Mouse (Mus musculus): Measurements from ENCODE around the gene Hdac11. TPM values are rescaled to one million over a fixed set of nuclear protein-coding genes. Genes with fewer than 3 reads are reported as not detected.

The Hdac11 gene
- polyA plus RNA-seq, 1 experiment from 2014 or later, result 11.0 TPM

- ATAC-seq (replicated peaks; ENCODE audit: insufficient number of reproducible peaks, low FRiP score, low TSS enrichment, low read depth), result no peak
- Histone ChIP-seq H3K36me3 (replicated peaks; ENCODE audit: control insufficient read depth, insufficient read depth, low read depth, low read length) (no peaks in the 10 kb centered on the region), H3K4me2 (ENCODE audit: low read depth, low read length) (no peak overlapping the region), H3K27me3 (ENCODE audit: control insufficient read depth, insufficient read depth, low read length) (no peaks in the 10 kb centered on the region), H3K9me3 (replicated peaks; ENCODE audit: control insufficient read depth, low read length) (no peaks in the 10 kb centered on the region), H3K27ac (replicated peaks; ENCODE audit: low read depth, low read length) (no peak overlapping the region), H3K9ac (replicated peaks; ENCODE audit: low read length) (no peak overlapping the region), H3K4me3 (ENCODE audit: low read depth, low read length) (no peak overlapping the region), H3K4me1 (ENCODE audit: control insufficient read depth, insufficient read depth, low read length) (no peaks in the 10 kb centered on the region)
- no peak for DNase-seq (ENCODE audit: low spot score)
- 81% methylated on average over 3 of the region's 3 CpGs for WGBS
Observed at GRCm38 (mm10) chr6:91187871-91188270, 31.4 kb downstream of the Hdac11 start.

GRCm38 (mm10) chr6:91189971-91190370 lies 33.5 kb downstream of the Hdac11 start:
- WGBS, result 87% methylated on average over 6 of the region's 6 CpGs
- no peak for DNase-seq (ENCODE audit: low spot score)
- no peaks in the 10 kb centered on the region for H3K4me1 ChIP-seq (ENCODE audit: control insufficient read depth, insufficient read depth, low read length)
- H3K36me3 ChIP-seq (replicated peaks; ENCODE audit: control insufficient read depth, insufficient read depth, low read depth, low read length), result no peaks in the 10 kb centered on the region
- H3K4me2 ChIP-seq (ENCODE audit: low read depth, low read length), result no peak overlapping the region
- no peak overlapping the region for H3K27ac ChIP-seq (replicated peaks; ENCODE audit: low read depth, low read length)
- H3K9me3 ChIP-seq (replicated peaks; ENCODE audit: control insufficient read depth, low read length), result no peaks in the 10 kb centered on the region
- H3K9ac ChIP-seq (replicated peaks; ENCODE audit: low read length), result no peak overlapping the region
- no peaks in the 10 kb centered on the region for H3K27me3 ChIP-seq (ENCODE audit: control insufficient read depth, insufficient read depth, low read length)
- ATAC-seq (replicated peaks; ENCODE audit: insufficient number of reproducible peaks, low FRiP score, low TSS enrichment, low read depth), result no peak
- H3K4me3 ChIP-seq (ENCODE audit: low read depth, low read length), result no peak overlapping the region

- no peak for ATAC-seq (replicated peaks; ENCODE audit: insufficient number of reproducible peaks, low FRiP score, low TSS enrichment, low read depth)
- H3K4me3 ChIP-seq (ENCODE audit: low read depth, low read length), result no peak overlapping the region
- no peaks in the 10 kb centered on the region for H3K27me3 ChIP-seq (ENCODE audit: control insufficient read depth, insufficient read depth, low read length)
- H3K4me2 ChIP-seq (ENCODE audit: low read depth, low read length), result no peak overlapping the region
- no peaks in the 10 kb centered on the region for H3K4me1 ChIP-seq (ENCODE audit: control insufficient read depth, insufficient read depth, low read length)
- WGBS, result 47% methylated on average over 2 of the region's 2 CpGs
- H3K9me3 ChIP-seq (replicated peaks; ENCODE audit: control insufficient read depth, low read length), result no peaks in the 10 kb centered on the region
- H3K9ac ChIP-seq (replicated peaks; ENCODE audit: low read length), result no peak overlapping the region
- DNase-seq (ENCODE audit: low spot score), result no peak
- no peak overlapping the region for H3K27ac ChIP-seq (replicated peaks; ENCODE audit: low read depth, low read length)
- H3K36me3 ChIP-seq (replicated peaks; ENCODE audit: control insufficient read depth, insufficient read depth, low read depth, low read length), result no peaks in the 10 kb centered on the region
Observed at GRCm38 (mm10) chr6:91191465-91191864, 35.0 kb downstream of the Hdac11 start.

- Histone ChIP-seq H3K4me1 (ENCODE audit: control insufficient read depth, insufficient read depth, low read length) (no peaks in the 10 kb centered on the region), H3K27ac (replicated peaks; ENCODE audit: low read depth, low read length) (no peak overlapping the region), H3K9ac (replicated peaks; ENCODE audit: low read length) (no peak overlapping the region), H3K27me3 (ENCODE audit: control insufficient read depth, insufficient read depth, low read length) (no peaks in the 10 kb centered on the region), H3K4me2 (ENCODE audit: low read depth, low read length) (no peak overlapping the region), H3K9me3 (replicated peaks; ENCODE audit: control insufficient read depth, low read length) (no peaks in the 10 kb centered on the region), H3K4me3 (ENCODE audit: low read depth, low read length) (no peak overlapping the region), H3K36me3 (replicated peaks; ENCODE audit: control insufficient read depth, insufficient read depth, low read depth, low read length) (no peaks in the 10 kb centered on the region)
- DNase-seq (ENCODE audit: low spot score) (no peak), ATAC-seq (replicated peaks; ENCODE audit: insufficient number of reproducible peaks, low FRiP score, low TSS enrichment, low read depth) (no peak)
- WGBS, result 75% methylated on average over 3 of the region's 3 CpGs
Observed at GRCm38 (mm10) chr6:91192421-91192820, 36.0 kb downstream of the Hdac11 start.

- H3K9me3 ChIP-seq (replicated peaks; ENCODE audit: control insufficient read depth, low read length), result no peaks in the 10 kb centered on the region
- H3K36me3 ChIP-seq (replicated peaks; ENCODE audit: control insufficient read depth, insufficient read depth, low read depth, low read length), result no peaks in the 10 kb centered on the region
- ATAC-seq (replicated peaks; ENCODE audit: insufficient number of reproducible peaks, low FRiP score, low TSS enrichment, low read depth) (no peak), DNase-seq (ENCODE audit: low spot score) (no peak)
- no peak overlapping the region for H3K9ac ChIP-seq (replicated peaks; ENCODE audit: low read length)
- H3K27ac ChIP-seq (replicated peaks; ENCODE audit: low read depth, low read length), result no peak overlapping the region
- no peaks in the 10 kb centered on the region for H3K27me3 ChIP-seq (ENCODE audit: control insufficient read depth, insufficient read depth, low read length)
- H3K4me2 ChIP-seq (ENCODE audit: low read depth, low read length), result no peak overlapping the region
- H3K4me1 ChIP-seq (ENCODE audit: control insufficient read depth, insufficient read depth, low read length), result no peaks in the 10 kb centered on the region
- H3K4me3 ChIP-seq (ENCODE audit: low read depth, low read length), result no peak overlapping the region
- WGBS, result 39% methylated on average over 1 of the region's 1 CpGs
Observed at GRCm38 (mm10) chr6:91192851-91193545, 36.5 kb downstream of the Hdac11 start.

GRCm38 (mm10) chr6:91198456-91198855 lies 42.0 kb downstream of the Hdac11 start:
- Histone ChIP-seq H3K4me1 (ENCODE audit: control insufficient read depth, insufficient read depth, low read length) (peaks cover 10% of the 10 kb centered on the region), H3K27me3 (ENCODE audit: control insufficient read depth, insufficient read depth, low read length) (no peaks in the 10 kb centered on the region), H3K4me3 (ENCODE audit: low read depth, low read length) (no peak overlapping the region), H3K4me2 (ENCODE audit: low read depth, low read length) (no peak overlapping the region), H3K27ac (replicated peaks; ENCODE audit: low read depth, low read length) (no peak overlapping the region), H3K9me3 (replicated peaks; ENCODE audit: control insufficient read depth, low read length) (no peaks in the 10 kb centered on the region), H3K36me3 (replicated peaks; ENCODE audit: control insufficient read depth, insufficient read depth, low read depth, low read length) (no peaks in the 10 kb centered on the region), H3K9ac (replicated peaks; ENCODE audit: low read length) (no peak overlapping the region)
- no peak for DNase-seq (ENCODE audit: low spot score)
- no peak; the same call in 1 of the 2 replicates for ATAC-seq (replicated peaks; ENCODE audit: insufficient number of reproducible peaks, low FRiP score, low TSS enrichment, low read depth)
- 67% methylated on average over 2 of the region's 2 CpGs for WGBS

- Histone ChIP-seq H3K36me3 (replicated peaks; ENCODE audit: control insufficient read depth, insufficient read depth, low read depth, low read length) (no peaks in the 10 kb centered on the region), H3K4me2 (ENCODE audit: low read depth, low read length) (no peak overlapping the region), H3K4me1 (ENCODE audit: control insufficient read depth, insufficient read depth, low read length) (peaks cover 10% of the 10 kb centered on the region), H3K27me3 (ENCODE audit: control insufficient read depth, insufficient read depth, low read length) (no peaks in the 10 kb centered on the region), H3K9ac (replicated peaks; ENCODE audit: low read length) (peak overlapping the region; percentile 27), H3K4me3 (ENCODE audit: low read depth, low read length) (no peak overlapping the region), H3K27ac (replicated peaks; ENCODE audit: low read depth, low read length) (peak overlapping the region; percentile 88), H3K9me3 (replicated peaks; ENCODE audit: control insufficient read depth, low read length) (no peaks in the 10 kb centered on the region)
- ATAC-seq (replicated peaks; ENCODE audit: insufficient number of reproducible peaks, low FRiP score, low TSS enrichment, low read depth), result peak; percentile 82
- WGBS, result 26% methylated on average over 8 of the region's 8 CpGs
- peak; percentile 90 for DNase-seq (ENCODE audit: low spot score)
Observed at GRCm38 (mm10) chr6:91200429-91201188, 44.1 kb downstream of the Hdac11 start.

GRCm38 (mm10) chr6:91201881-91202341 lies 45.4 kb downstream of the Hdac11 start:
- ATAC-seq (replicated peaks; ENCODE audit: insufficient number of reproducible peaks, low FRiP score, low TSS enrichment, low read depth) (no peak), DNase-seq (ENCODE audit: low spot score) (no peak)
- 75% methylated on average over 8 of the region's 8 CpGs for WGBS
- peaks cover 10% of the 10 kb centered on the region for H3K4me1 ChIP-seq (ENCODE audit: control insufficient read depth, insufficient read depth, low read length)
- no peak overlapping the region for H3K9ac ChIP-seq (replicated peaks; ENCODE audit: low read length)
- H3K4me3 ChIP-seq (ENCODE audit: low read depth, low read length), result no peak overlapping the region
- H3K9me3 ChIP-seq (replicated peaks; ENCODE audit: control insufficient read depth, low read length), result no peaks in the 10 kb centered on the region
- H3K27ac ChIP-seq (replicated peaks; ENCODE audit: low read depth, low read length), result no peak overlapping the region
- H3K36me3 ChIP-seq (replicated peaks; ENCODE audit: control insufficient read depth, insufficient read depth, low read depth, low read length), result no peaks in the 10 kb centered on the region
- no peaks in the 10 kb centered on the region for H3K27me3 ChIP-seq (ENCODE audit: control insufficient read depth, insufficient read depth, low read length)
- no peak overlapping the region for H3K4me2 ChIP-seq (ENCODE audit: low read depth, low read length)

Measured in embryonic facial prominence, embryonic 11.5 days (tissue).